Mouse (Mus musculus) cerebral cortex, adult 2 months (tissue): ENCODE results near the gene Gm20517.

Experiments
- WGBS: fragments of 180-500 bp; shearing (Covaris S2); methylation state at CpG from one replicate; pipeline ENCODE4 v1.1.7; 2018; 5-methylcytosine and 5-hydroxymethylcytosine counted together

The Gm20517 gene

DNA sequence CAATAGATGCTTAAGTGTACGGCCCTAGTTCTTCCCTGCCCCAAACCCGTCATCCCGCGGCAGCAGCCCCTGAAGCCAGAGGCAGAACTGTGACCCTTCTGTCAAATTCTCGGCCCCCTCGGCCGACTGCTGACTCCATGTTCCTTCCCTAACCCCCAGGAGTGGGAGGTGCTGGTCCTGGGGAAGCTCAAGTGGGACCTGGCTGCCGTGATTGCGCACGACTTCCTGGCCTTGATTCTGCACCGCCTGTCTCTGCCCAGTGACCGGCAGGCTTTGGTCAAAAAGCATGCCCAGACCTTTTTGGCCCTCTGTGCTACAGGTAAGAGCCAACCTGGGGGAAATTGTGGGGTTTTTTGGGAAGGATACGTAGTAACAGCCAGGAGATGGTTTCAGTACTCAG is 14.1 kb upstream of the Gm20517 start:
- 72% methylated on average over 13 of the region's 13 CpGs for WGBS

DNA sequence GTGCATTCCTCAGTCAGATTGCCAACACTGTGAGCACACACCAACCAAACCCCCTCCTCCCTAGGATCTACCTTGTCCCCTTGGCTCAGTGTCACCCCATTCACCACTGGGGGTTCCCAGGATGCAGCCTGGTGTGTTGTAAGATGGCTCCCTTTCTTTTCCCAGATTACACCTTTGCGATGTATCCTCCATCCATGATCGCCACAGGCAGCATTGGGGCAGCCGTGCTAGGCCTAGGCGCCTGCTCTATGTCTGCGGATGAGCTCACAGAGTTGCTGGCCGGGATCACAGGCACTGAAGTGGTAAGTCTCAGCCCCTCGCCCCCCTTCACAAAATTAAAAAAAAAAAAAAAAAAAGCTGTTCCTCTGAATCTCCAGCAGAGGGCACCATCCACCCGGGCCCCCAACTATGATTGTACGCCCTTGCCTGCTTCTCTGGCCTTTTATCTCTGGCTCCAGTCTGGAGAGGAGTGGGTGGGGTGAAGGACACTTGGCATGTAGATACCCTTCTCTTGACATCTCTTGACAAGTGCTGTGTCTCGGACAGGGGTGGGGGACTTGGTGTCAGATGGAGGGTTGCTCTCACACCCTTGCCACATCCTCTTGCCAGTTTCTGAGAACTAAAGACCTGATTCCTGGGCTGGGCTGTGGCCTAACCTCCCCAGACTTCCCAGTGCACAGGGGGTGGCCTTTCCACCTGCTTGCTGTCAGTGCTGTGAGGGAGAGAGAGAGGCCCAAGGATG is 13.4 kb upstream of the Gm20517 start:
- 23% methylated on average over 10 of the region's 10 CpGs for WGBS

DNA sequence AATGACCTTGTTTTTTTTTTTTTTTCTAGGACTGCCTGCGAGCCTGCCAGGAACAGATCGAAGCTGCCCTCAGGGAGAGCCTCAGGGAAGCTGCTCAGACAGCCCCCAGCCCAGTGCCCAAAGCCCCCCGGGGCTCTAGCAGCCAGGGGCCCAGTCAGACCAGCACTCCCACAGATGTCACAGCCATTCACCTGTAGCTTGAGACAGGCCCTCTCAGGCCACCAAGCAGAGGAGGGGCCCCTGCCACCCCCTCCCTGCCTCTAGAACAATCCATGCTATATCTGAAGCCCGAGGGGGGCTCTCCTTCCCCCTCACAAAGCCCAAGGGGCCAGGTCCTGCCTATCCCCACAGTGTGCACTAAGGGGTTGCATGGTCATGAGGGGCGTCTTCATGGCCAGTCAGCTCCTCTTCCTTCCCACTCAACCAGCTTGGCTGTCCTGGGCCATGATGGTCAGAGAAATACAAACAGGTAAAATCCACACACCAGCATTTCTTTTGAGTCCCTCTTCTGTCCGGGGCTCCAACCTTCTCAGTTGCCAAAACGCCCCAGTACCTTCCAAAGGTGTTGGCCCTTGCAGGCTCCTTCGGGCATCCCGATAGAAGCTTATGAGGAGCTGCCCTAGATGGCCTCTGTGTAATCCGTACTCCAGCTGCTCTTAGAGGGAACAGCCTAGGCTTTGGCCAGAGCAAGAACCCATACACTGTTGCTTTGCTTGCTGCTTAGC is 12.6 kb upstream of the Gm20517 start:
- 72% methylated on average over 10 of the region's 10 CpGs for WGBS

DNA sequence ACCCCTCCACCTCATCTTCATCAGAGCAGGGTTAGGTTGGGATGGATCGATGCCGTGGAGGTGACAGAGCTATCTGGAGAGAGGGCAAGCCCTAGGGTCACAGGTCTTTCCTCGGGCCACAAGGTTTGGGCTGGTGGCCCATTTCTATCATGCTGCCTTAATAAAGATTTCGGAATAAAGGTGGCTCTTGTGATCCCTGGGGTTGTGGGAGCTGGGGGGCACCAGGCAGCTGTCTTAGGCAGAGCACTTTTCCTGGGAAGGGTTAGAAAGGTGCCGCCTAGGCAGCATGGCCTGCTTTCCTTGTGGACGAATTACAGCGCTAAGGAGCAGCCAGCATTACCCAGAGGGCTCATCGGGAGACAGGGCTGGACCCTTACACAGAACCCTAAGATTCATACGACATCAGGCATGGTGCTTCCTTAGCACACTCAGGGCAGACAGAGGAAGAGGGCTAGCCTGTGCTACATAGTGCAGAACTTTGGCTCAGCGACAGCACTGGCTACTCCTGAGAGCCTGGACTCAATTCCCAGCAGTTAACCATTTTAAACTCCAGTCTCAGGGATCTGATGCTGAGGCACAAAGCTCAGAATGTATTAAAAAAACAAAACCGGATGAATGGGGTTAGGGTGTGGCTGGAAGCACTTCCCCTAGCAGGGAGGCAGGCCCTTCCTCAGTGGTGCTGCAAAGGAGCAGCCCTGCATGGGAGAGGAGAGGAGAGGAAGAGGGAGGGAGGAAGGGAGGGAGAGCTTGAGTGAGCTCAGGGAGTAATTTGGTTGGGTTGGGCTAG is 11.7 kb upstream of the Gm20517 start:
- WGBS, result 77% methylated on average over 11 of the region's 11 CpGs

DNA sequence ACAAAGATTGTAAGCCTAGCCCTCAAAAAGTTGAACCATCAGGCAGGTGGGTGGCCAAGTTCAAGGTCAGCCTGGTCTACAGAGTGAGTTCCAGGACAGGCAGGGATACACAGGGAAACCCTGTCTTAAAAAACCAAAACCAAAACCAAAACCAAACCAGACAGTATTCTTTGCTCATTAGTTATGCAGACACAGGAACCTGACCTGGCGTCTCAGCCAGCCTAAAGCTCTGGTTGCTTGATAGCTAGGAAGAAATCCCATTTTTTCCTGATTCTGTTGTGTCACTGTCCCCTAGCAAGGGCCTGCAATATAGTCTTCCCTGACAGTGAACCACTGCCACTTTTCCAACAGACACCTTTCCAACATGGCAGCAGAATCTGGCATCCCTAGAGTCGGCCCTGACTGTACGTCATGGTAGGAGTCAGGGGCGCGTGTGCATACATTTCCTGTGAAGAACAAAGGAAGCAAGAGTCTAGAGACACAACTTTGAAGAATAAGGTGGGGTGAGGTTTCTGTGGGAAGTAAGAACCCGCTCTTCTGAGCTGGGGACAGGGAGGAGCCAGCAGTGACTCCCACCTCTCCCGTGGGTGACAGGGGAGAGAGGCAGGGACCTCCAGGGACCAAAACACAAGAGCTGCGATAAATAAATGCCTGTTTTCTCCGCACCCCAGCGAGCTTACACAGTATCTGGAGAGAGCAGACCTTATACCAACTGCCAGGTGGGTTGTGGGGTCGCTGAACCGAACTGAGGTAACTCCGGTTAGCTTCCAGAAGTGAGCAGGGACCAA is 10.6 kb upstream of the Gm20517 start:
- WGBS, result 80% methylated on average over 13 of the region's 13 CpGs

DNA sequence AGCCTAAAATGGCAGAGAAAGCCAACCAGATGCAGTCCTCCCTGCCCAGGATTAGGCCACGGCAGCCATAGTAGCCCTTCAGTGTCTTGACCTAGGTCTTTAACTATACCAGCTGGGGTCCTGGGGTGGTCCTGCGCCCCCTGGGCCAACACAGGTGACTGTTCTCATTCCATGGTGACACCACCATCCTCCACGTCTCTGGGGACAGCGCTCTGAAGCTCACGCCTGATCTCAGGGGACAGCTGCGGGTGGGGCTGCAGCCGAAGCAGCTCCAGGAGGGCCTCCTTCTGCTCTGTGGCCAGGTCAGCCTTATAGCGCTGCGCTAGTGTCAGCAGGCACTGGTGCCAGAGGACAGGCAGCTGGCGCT is 10.0 kb upstream of the Gm20517 start:
- WGBS, result 91% methylated on average over 10 of the region's 10 CpGs

DNA sequence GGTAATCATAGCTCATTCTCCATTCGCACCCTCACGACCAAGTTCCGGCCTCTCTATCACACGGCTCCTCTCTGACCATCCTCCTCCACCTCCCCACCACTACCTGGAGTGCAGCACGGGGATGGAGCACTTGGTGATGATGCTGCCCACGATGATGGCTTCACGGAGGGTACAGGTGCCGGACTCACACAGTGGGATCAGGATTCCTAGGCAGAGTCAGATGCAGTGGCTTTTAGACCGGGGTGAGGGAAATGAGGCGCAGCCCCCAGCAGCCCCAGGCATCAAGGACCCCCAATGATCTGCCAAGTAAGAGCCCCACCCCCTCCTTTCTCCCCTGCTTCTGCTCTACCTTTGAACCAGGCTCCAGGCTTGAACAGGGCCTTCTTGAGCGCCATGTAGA is 9.1 kb upstream of the Gm20517 start:
- 92% methylated on average over 11 of the region's 11 CpGs for WGBS

DNA sequence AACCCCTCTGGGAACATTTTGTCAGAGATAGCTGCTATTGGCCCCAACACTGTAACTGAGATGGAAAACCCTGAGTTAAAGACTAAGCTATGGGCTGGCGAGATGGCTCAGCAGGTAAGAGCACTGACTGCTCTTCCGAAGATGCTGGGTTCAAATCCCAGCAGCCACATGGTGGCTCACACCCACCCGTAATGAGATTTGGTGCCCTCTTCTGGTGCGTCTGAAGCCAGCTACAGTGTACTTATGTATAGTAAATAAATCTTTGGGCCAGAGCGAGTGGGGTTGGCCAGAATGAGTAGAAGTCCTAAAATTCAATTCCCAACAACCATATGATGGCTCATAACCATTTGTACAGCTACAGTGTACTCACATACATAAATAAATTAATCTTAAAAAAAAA is 5.2 kb upstream of the Gm20517 start:
- WGBS, result 61% methylated on average over 5 of the region's 5 CpGs

DNA sequence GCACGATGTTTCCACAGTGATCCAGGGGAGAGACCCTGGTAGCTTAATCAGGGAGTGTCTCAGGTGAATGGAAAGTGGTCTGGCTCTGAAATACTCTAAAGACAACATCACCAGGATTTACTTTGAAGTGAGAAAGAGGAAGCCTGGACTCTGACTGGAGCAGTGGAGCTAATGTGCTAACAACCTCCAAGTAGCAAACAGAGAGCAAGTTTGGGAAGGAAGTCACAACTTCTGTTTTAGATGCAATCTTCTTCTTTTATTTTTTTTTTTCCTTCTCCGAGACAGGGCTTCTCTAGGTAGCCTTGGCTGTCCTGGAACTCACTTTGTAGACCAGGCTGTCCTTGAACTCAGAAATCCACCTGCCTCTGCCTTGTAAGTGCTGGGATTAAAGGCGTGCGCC is 2.2 kb upstream of the Gm20517 start:
- WGBS, result 88% methylated on average over 4 of the region's 4 CpGs

DNA sequence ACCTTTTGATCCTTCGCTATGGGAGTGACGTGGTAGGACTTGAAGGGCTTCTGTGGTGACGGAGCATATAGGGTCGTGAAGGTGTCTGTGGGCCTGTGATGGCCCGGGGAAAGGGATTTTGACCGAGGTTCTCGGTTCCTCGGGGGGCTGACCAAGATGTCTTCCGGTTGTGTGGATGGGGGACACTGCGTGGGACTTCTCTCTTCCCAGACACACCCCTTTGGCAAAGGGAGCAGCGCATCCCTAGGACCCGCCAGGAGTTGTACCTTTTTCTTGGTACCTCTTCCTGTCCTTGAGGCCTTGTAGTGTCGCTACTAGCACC is 233 bp downstream of the Gm20517 start:
- under 1% methylated on average over 13 of the region's 13 CpGs for WGBS

DNA sequence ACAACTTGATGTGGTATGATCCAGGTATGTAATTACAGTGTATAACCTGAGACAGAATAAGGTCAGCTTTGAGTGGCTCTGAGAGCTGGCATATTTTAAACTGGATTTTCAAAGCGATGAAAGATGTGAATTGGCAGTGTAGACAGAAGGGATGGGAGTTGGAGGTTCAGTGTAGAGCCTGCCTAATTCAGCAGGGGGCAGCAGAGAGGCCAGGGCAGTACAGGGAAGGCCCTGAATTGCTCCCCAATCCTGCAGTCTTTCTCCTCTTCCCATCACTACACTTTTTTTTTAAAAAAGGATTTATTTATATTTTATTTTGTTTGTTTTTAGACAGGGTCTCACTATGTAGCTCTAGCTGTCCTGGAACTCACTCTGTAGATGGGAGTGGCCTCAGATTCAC is 2.6 kb downstream of the Gm20517 start:
- WGBS, result 78% methylated on average over 1 of the region's 1 CpGs

DNA sequence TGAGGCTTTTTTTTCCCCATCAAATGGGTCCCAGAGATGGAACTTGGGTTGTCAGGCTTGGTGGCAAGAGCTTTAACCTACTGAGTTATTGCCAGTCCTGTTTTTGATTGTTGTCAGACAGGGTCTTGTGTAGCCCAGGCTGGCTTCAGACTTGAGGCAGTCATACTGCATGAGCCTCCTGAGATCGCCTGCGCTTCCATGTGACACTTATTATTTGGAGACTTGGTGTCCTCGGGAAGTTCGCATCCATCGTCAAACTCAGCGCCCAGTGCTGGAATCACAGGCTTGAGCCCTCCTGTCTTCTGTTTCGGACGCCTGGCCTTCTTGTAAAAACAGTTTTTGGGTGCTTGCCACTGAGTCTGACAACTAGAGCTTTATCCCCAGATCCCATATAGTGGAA is 4.7 kb downstream of the Gm20517 start:
- WGBS, result 89% methylated on average over 8 of the region's 8 CpGs

DNA sequence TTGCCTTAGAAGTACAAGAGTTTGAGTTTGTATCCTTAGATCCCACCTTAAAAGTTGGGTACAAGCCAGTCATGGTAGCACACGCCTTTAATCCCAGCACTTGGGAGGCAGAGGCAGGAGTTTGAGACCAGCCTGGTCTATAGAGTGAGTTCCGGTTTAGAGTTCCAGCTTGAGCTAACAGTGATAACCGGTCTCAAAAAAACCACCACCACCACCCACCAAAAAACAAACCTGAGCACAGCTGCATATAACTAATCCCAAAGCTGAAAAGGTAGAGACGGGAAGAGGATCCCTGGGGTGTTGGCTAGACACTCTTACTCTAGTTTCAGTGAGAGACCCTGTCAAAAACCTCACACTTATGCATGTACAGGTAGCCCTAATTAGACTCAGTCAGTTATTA is 5.3 kb downstream of the Gm20517 start:
- 89% methylated on average over 4 of the region's 4 CpGs for WGBS

DNA sequence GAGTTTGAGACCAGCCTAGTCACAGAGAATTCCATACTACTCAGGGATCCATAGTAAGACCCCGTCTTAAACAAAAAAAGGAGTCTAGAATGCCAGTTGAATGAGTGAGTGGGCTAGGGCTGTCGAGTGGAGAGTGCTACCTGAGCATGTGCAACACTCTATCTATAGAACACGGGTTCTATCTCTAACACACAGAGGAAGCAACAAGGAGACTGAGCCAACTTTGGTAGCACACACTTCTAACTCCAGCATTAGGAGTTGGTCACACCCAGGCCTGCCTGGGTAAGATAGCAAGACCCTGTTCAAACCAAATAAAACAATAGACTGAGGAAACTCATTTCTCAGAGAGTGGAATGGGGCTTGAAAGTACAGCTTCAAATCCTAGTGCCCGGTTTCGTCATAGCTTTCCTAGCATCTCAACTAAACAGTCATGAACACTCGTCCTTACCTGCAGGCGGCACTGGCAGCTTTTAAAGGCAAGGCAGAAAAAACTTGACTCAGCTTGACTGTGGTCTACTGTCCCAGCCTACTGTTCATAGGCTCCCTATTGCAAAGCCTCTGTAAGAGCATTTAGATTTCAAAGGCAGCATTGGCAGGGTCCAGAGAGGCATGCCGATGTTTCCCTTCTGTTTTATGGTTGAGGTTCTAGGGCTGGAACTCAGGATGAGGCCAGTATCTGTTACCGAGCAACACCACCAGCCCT is 6.4 kb downstream of the Gm20517 start:
- 82% methylated on average over 9 of the region's 9 CpGs for WGBS

DNA sequence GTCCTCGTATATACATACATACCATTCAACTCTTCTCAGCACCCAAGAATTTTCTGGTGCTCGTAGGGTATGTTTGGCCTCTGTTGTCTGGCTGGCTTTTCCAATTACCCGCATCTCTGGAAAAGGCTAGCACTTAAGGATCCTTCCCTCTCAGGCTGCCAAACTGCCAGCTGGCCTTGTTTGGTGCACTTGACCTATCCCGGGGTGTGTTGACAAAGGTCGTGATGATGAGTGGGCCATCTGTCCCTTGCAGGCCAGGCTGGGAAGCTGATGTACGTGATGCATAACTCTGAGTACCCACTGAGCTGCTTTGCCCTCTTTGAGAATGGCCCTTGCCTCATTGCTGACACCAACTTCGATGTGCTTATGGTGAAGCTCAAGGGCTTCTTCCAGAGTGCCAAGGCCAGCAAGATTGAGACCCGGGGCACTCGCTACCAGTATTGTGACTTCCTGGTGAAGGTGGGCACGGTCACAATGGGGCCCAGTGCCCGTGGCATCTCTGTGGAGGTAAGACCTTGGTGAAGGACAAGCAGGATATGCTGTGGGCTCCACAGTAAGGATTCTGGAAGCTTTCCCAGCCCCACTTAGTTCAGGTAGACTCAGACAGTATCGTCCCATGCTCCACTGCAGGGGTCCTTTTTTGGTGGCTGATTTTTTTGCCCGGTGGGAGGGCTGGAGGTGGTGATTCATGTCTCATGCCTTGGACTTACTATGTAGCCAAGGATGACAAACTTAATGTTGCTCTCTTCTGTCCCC is 7.3 kb downstream of the Gm20517 start:
- 91% methylated on average over 13 of the region's 13 CpGs for WGBS

DNA sequence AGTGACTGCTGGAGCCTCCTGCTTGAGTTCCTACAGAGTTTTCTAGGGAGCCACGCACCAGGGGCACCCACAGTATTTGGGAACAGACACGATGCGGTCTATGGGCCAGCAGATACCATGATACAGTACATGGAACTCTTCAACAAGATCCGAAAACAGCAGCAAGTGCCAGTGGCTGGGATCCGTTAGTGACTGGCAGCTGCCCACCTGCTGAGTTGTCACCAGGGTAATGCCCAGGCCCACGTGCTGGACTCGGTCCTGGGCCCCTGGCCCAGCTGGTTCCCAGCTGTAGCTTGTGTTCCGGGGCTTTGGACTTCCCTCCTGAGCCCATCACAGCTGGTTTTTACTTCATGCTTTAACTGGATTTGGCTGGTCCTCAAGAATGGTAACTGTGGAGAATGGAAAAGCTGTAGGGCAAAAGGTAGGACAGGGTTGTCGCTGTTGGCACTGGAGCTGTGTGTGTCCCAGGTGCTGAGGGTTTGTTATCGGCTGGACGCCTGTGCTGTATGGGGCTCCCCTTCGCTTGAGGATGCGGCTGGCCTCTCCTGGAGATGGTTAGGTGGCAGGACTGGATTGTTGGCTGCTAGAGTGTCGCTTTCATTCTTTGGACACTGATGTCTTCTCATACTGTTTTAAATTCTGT is 11.6 kb downstream of the Gm20517 start:
- WGBS, result 93% methylated on average over 14 of the region's 14 CpGs

DNA sequence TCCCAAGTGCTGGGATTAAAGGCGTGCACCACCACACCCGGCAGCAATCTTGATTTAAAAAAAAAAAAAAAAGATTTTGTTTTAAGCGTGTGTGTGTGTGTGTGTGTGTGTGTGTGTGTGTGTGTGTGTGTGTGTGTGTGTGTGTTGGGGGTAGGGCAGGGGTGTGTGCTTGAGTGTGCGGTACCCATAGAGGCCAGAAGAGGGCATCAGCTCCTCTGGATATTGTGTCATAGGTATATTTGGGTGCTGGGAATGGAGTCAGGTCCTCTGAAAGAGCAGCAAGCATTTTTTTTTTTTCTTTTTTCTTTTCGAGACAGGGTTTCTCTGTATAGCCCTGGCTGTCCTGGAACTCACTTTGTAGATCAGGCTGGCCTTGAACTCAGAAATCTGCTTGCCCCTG is 13.2 kb downstream of the Gm20517 start:
- WGBS, result 93% methylated on average over 5 of the region's 5 CpGs

DNA sequence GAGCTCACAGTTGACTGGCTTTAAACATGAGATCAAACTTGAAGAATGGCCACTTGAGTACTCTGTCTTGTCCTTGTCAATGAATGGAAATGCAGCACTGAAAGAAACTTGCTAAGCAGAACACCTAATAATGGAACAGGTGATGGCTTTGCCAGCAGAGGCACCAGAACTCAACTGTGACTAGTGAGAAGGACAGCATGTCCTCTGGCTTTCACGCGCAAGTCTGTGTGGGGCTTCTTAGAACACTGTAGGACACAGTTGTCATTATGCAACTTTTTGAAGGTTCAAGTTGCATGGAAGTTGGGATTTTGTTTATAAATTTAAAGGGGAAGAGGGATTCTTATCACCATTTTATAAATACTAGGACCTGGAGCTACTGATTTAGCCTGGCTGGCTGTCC is 13.7 kb downstream of the Gm20517 start:
- 98% methylated on average over 2 of the region's 2 CpGs for WGBS

DNA sequence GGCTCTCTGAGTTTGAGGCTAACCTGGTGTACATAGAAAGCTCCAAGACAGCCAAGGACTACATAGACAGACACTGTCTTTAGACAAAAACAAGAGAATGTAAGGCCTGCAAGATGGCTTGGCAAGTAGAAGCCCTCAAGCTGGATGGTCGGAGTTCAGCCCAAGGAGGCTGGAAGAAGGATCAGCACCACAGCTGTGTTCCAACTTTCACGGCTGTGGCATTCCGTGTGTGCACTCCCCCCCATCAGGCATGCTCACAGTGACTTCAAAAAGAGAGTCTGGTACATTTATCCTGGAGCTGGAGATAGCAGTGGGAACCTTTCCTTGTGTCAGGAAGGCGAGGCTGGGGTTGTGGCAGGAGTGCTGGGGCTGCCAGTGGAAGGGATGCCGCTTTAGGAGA is 14.6 kb downstream of the Gm20517 start:
- WGBS, result 86% methylated on average over 5 of the region's 5 CpGs

DNA sequence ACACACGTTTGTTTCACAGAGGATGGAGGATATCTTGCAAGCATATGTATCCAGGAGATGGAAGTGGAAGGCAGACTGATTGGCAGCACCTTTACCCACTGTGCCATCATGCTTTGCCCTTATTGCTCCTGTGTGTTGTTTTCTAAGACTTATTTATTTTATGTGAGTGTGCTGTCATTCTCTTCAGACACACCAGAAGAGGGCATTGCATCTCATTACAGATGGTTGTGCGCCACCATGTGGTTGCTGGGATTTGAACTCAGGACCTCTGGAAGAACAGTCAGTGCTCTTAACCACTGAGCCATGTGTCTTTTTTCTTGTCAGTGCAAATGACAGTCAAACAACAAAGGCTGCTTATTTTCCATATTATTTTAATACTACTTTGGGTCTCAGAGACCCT is 16.4 kb downstream of the Gm20517 start:
- 79% methylated on average over 2 of the region's 2 CpGs for WGBS
